Mouse (Mus musculus) kidney, postnatal 25 days (tissue): ENCODE data around the gene Psmc3ip.

Source experiments
- DNase-seq, 2 experiments: peaks; one replicate each; pipeline ENCODE4 v3.0.0; 2021; ENCODE audit warnings: mixed read lengths in 2 of 2

Psmc3ip gene

DNA sequence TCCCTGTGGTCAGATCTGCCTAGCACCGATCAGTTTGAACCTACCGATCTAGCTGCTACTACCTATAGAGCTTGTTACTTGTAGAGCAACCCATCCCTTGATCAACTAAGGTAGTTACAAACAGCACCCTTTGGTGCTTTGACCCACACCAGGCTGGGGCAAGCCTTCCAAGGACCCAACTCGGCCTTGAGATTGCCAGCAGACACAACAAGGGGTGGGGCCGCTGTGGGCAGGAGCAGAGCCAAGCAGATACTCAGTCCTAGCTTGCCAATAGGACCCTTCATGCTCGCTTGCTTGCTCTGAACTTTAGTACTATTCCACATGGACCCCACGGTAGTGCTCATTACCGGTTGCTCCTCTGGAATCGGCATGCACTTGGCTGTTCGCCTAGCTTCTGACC, 17.1 kb downstream of the Psmc3ip start, which contains the start of gene Hsd17b1:
Gene Hsd17b1, plus strand, starts transcription at position 291 of the 400 bp plus-strand sequence.
- no peak for DNase-seq

DNA sequence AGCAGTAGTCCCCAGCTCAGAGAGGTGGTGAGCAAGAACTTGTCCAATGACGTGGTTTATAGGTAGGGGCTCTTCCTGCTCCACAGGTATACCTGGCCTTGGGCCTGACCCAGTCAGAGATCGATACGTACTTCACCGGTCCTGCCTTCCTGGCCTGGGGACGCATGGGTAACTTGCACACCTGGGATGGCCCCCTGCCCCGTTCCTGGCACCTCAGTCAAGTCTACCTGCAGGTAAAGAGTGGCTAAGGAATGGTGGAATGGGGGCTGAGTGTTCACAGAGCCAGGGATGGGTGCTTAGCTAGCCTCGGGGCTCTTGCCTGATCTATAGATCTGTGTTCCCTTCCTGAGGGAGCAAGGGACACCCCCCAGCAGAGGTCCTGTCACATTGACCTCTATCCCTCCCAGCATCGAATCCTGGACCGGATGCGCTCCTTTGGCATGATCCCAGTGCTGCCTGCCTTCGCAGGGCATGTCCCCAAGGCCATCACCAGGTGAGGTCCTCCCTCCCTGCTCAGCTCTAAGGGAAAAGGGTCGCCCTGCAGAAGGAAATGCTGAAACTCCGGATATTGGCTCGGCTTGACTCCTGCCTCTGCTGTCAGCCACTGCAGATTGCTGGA, 23.3 kb downstream of the Psmc3ip start:
- DNase-seq = no peak

GRCm38 (mm10) chr11:101070987-101071386, 24.2 kb downstream of the Psmc3ip start:
- no peak for DNase-seq

- no peak for DNase-seq
Measured at GRCm38 (mm10) chr11:101070189-101070527, 25.1 kb downstream of the Psmc3ip start.

DNA sequence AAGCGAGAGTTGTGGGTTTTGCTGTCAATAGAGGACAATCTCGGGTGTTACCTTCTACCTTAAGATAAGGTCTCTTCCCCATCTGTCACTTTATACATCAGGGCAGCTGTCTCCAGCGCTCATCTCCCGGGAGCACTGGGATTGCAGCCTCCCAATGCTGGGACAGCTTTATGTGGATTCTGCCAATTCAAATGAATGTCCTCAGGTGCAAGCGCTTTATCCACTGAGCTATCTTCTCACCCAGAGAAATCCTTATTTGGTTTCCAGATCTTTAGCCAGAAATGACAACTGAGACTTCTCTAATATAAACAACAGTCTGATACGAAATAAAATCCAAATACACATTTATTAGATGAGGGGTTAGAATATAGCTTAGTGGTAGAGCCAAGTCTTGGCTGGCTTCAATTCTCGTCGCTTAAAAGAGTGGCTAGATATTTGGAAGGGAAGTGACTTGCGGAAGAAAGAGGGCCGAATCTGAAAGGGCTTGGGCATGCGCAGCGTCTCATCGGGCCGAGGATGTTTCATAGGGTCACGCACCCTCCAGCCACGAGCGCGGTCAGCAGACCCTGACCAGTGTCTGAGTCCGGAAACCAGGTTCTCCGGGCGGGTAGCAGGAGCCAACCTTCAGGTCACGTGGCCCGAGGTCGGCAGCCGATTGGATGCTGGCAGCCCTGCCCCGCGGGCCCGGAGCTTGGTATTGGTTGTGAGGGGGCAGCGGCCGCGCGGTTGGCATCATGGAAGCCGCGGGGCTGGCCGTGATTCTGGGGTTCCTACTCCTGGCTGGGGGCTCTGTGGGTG, 25.6 kb downstream of the Psmc3ip start, which contains the start of gene Naglu:
Gene Naglu, plus strand, starts transcription at position 622 of the 798 bp plus-strand sequence.
- DNase-seq = peak; percentile 98 to 99

- DNase-seq = peak; percentile 90 to 92
Measured at GRCm38 (mm10) chr11:101066549-101067412, 28.5 kb downstream of the Psmc3ip start.

- no peak for DNase-seq
Measured at GRCm38 (mm10) chr11:101065002-101065401, 30.2 kb downstream of the Psmc3ip start.

DNA sequence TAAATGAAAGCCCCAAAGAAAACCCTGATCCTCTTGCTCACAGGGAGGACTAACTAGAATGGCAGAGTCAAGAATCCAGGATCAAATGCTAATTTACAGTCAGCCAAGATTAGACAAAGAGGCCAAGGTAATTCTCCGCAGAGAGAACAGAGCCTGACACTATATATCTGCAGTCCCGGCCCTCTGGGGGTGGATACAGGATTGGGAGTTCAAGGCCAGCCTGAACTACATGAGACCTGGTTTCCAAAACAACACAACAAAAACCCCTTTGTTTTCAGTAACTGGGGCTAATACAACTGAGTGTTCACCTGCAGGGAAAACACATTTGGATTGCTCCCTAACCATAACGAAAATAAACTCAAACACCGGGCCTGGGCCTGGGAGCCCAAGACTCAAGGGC, 30.8 kb downstream of the Psmc3ip start:
- no peak for DNase-seq

DNA sequence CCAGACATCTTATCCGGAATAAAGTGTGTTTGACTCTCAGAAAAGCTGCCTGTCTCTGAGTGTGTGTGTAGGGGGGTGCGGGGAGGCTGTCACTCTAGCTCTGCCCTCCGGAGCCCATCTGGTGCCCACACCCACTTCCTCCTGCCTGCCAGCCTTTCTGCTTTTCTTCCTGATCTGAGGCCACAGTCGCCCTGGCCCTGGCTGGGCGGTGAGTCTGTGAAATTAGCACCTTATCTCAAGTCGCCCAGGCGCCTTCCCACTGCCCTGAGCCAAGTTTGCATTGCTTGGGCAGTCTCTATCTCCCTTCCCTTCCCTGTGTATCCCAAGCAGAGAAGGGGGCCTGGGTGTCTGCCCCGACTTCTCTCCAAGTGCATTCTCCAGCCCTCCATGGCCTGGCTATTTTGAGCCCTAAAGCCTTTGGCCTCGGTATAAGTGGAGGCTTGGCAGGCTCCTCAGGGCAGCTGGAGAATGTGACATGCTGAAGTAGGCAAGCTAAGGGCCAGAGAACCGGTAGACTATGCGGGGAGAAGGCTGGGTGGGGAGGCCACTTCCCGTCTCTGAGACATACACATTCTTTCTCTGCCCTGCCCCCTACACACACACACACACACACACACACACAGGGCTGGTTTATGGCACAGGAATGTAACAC, 31.4 kb downstream of the Psmc3ip start:
- peak; percentile 37 to 71 for DNase-seq

DNA sequence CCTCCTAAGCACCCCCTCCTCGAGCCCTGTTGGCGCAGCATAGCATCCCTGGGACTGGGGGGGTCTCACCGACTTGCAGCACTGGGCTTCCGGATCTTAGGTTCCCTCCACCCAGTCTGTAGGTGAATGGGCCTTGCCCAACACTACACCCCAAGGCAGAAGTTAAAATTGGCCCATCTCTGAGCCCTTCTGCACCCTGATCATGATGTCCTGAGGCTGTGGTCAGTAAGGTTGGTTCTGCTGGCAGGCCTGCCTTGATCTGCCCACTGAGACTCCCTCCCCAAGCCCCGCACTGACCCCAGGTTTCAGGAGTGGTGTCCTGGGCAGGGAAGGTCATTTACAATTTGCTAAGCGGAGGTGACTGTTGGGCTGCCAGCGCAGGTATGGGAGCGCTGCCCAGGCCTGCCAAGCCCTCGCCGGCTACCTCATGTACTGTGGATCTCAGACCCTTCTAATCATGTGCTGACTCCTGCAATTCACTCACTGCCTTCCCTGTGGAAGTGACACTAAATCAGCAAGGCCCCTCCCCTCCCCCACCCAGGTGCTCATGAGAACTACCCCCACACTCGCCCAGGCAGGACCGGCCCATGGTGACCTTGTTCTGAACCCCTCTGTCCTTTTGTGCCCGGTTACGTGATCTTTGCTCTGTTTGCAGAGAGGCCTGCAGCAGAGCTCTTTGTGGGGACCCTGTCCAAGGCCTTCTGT, 32.1 kb downstream of the Psmc3ip start:
- DNase-seq = peak in 1 of 2 experiments; percentile 54

DNA sequence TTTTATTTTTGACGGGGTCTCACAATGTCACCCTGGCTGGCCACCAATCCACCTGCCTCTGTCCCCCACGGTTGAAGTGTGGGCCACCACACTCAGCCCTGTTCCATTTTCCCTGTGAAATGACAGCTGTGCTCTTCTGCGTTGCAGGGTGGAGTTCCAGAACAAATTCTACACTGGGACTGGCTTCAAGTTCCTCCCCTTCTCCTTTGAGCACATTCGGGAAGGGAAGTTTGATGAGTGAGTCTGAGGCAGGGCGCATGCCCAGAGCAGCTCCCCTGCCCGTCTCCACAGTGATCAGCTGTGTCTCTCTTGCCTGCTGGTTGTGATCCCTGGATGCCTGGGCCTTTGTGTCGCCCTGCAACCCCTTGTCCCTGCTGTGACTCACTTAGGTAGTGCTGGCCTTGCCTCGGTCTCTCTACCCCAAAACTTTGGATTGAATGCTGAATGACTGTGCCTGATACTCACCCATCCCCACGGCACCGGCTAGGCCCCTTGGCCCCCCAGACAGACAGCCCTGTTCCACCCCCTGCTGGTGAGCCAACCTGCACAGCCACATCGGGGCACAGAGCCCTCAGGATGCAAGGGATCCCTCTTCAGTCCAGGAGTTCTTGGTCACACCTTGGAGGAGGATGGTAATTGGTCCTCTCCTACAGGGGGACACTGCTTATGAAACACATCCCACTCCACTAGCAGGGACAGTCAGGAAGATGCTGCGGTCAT, 32.9 kb downstream of the Psmc3ip start:
- DNase-seq = peak; percentile 24 to 59

- DNase-seq = peak in 1 of 2 experiments; percentile 30
Measured at GRCm38 (mm10) chr11:101061049-101061448, 34.2 kb downstream of the Psmc3ip start.

DNA sequence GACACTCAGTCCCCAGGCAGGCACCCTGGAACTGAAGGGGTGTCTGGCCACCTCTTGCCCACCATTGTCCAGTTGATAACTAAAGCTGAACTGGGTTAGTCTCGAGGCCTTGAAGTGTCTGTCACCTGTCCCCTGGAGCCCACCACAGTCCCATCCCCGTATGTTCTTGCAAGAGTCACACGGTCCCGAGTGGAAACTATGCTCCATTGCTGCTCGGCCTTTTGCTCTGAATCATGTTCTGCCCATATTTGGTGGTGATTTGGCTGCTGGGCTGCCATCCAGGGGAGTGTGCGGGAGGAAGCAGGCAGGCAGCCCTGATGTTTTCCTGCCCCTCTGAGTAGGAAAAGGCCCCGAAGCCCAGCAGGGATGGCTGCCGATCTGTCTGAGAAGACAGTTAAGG, 35.1 kb downstream of the Psmc3ip start:
- peak; percentile 73 to 84 for DNase-seq

DNA sequence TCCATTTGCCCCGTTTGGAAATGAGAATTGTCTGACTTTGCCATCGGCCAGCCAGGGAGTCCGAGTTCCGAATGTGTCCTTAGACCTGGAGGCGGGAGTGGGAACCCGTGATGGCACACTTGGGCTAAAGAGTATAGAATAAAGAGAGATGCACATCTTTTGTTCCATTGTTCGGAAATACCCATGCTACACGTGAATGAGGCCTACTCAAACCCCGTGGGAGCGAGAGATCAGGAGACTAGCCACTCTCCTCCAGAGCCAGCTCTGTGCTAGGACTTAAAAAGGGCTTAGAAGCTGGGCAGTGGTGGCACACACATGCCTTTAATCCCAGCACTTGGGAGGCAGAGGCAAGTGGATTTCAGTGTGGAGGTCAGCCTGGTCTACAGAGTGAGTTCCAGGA, 35.8 kb downstream of the Psmc3ip start:
- peak in 1 of 2 experiments; percentile 27 for DNase-seq

GRCm38 (mm10) chr11:101058726-101059125, 36.5 kb downstream of the Psmc3ip start:
- peak in 1 of 2 experiments; percentile 72 for DNase-seq

DNA sequence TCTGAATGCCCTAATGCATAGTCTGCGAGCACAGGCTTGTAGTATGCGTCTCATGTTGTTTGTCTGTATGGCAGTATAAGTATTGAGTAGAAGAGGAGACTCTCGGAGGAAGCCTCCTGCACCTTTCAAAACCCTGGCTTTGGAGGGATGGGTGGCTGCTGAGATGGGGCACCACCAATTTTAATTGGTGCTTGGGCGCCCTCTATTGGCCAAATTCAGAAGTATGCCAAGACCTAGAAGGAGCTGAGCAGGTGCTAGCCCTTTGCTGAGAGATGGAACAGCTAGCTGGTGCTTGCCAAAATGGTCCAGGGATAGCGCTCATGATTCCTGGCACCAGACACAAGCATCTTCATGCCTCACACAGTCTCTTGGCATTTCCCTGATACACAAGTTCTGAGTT, 37.4 kb downstream of the Psmc3ip start:
- DNase-seq = peak; percentile 85 to 93

DNA sequence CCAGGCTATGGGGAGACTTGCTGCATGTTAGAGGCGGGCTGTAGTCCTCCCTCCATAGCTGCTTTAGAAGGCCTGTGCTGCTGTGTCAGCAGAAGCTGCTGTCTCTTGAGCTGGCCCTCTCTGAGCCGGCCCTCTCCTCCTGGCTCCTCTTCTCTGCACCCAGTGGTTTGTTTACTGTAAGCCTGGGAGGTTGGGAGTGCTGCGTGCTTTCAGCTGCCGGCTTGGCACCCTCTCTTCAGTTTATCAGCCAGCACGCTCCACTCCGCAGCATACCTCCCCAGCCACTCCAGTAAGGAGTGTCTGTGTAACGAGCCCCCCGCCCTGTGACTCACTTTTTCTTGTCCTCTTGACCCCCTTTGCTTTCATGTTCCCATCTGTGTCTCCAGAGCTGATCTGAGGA, 38.4 kb downstream of the Psmc3ip start:
- no peak for DNase-seq

- DNase-seq = peak in 1 of 2 experiments; percentile 36
Measured at GRCm38 (mm10) chr11:101055418-101055817, 39.8 kb downstream of the Psmc3ip start.

DNA sequence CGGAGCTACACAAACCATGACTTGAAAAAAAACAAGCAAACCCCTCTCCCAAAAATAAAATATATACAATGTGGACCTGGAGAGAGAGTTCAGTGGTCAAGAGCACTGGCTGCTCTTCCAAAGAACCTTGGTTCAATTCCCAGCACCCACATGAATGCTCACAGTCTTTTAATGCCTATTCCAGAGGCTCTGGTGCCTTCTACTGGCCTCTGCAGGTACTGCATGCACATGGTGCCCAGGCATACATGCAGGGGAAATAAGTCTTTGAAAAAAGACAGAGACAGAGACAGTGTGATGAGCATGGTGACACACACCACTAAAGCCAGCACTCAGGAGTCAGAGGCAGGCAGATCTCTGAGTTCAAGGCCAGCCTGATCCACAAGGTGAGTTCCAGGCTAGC, 41.3 kb downstream of the Psmc3ip start:
- peak in 1 of 2 experiments; percentile 15 for DNase-seq

DNA sequence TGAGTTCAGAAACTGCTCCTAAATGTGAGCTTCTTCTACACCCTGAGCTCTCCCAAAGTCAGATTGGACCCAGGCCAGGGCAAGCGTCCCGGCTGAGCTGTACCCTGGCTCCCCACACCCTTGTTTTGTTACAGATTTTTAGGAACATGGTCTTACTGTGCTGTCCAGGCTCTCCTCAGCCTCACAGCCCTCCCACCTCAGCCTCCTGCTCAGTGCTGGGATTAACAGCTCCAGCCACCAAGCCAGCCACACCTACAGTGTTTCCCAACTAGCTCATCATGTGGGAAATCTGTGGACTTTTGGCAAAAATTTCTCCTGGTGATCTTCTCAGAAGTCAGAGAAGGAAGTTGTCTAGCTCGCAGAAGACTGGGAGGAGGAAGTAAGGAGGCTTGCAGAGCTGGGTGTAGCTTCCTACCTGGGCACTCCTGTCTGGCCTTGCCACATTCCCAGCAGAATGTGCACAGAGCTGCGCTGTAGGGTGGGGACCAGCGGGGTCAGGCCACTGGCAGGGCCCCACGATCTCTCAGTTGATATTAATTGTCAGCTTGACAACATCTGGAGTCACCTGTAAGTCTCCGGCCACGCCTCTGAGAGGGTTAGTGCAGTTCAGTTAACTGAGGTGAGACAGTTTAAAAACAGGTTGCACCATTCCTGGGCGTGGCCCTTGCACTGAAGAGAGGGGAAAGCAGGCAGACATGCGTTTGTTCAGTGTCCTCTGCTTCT, 42.3 kb downstream of the Psmc3ip start:
- DNase-seq = peak in 1 of 2 experiments; percentile 43
